In genomic region chr7:105574537-105574936, GRCm38 (mm10) we compare ENCODE assay signal across 17 mouse cellular contexts. TPM values are rescaled to one million over a fixed set of nuclear protein-coding genes. Genes with fewer than 3 reads are reported as not detected.
DNase-seq lines count a peak whose midpoint lies in the region; ATAC-seq and TF ChIP-seq lines count a peak whose summit lies in the region.
"Had no signal": no experiment of that assay in that cellular context is flagged by ENCODE, and none has a peak within 500 bp of the region (broad histone marks: within the 10 kb centered on the region; RNA-seq: fewer than 3 reads in every experiment).

No protein-coding gene starts in this region.

- H3K9me3 ChIP-seq in neural tube, embryonic 13.5 days = no peaks in the 10 kb centered on the region
- H3K9me3 ChIP-seq in neural tube, embryonic 15.5 days (replicated peaks) = no peaks in the 10 kb centered on the region
- H3K9me3 ChIP-seq: embryonic facial prominence, embryonic 10.5 days; heart, embryonic 15.5 days; hindbrain, embryonic 13.5 days had no signal

- no peak overlapping the region for H3K4me3 ChIP-seq in cerebellum, adult 2 months (replicated peaks; ENCODE audit: insufficient read depth, low read depth, low read length)
- no peak overlapping the region for H3K4me3 ChIP-seq in neural tube, embryonic 13.5 days
- H3K4me3 ChIP-seq in neural tube, embryonic 15.5 days (replicated peaks) = no peak overlapping the region
- H3K4me3 ChIP-seq: embryonic facial prominence, embryonic 10.5 days; heart, adult 2 months; heart, embryonic 15.5 days; hindbrain, embryonic 13.5 days had no signal

- 0 out of 2 replicates have a peak overlapping the region, but pooled peaks have one; percentile 12 for H3K9ac ChIP-seq in neural tube, embryonic 13.5 days
- no peak overlapping the region for H3K9ac ChIP-seq in neural tube, embryonic 15.5 days (replicated peaks)
- H3K9ac ChIP-seq: heart, embryonic 15.5 days; hindbrain, embryonic 13.5 days had no signal

- 41% methylated on average over 4 of the region's 4 CpGs for WGBS in cerebellum, adult 2 months
- 73% methylated on average over 4 of the region's 4 CpGs for WGBS in neural tube, embryonic 13.5 days
- WGBS in neural tube, embryonic 15.5 days = 77% methylated on average over 4 of the region's 4 CpGs

- no peak overlapping the region for H3K4me2 ChIP-seq in neural tube, embryonic 13.5 days
- H3K4me2 ChIP-seq in neural tube, embryonic 15.5 days = no peak overlapping the region
- H3K4me2 ChIP-seq: heart, embryonic 11.5 days; heart, embryonic 15.5 days; hindbrain, embryonic 13.5 days had no signal

- no peaks in the 10 kb centered on the region for H3K27me3 ChIP-seq in cerebellum, adult 2 months (ENCODE audit: control insufficient read depth, insufficient read depth, low read length)
- H3K27me3 ChIP-seq in neural tube, embryonic 13.5 days = no peaks in the 10 kb centered on the region
- H3K27me3 ChIP-seq in neural tube, embryonic 15.5 days (replicated peaks) = no peaks in the 10 kb centered on the region
- H3K27me3 ChIP-seq: heart, embryonic 15.5 days; hindbrain, embryonic 13.5 days had no signal

- no peak for TF ChIP-seq CTCF in cerebellum, adult 2 months (IDR thresholded peaks at IDR 0.05; ENCODE audit: borderline replicate concordance, insufficient read depth, low read depth, low read length)

- peaks cover 51% of the 10 kb centered on the region for H3K4me1 ChIP-seq in cerebellum, adult 2 months (ENCODE audit: control insufficient read depth, insufficient read depth, low read length)
- H3K4me1 ChIP-seq in neural tube, embryonic 13.5 days (replicated peaks) = peaks cover 97% of the 10 kb centered on the region
- peaks cover 83% of the 10 kb centered on the region for H3K4me1 ChIP-seq in neural tube, embryonic 15.5 days

- peaks cover 32% of the 10 kb centered on the region for H3K36me3 ChIP-seq in neural tube, embryonic 13.5 days
- H3K36me3 ChIP-seq in neural tube, embryonic 15.5 days = peaks cover 20% of the 10 kb centered on the region

- TF ChIP-seq POLR2A in cerebellum, adult 2 months (IDR thresholded peaks at IDR 0.05; ENCODE audit: borderline replicate concordance, insufficient read depth, low read length) = no peak

- DNase-seq in cerebellum, adult 2 months = peak; percentile 36 to 37
- DNase-seq in cerebellum, postnatal 36 days = no peak
- no peak for DNase-seq in frontal cortex, postnatal 10 days (ENCODE audit: low spot score in 2 of 2)
- no peak for DNase-seq in embryo, embryonic 10 days (ENCODE audit: low spot score)
- DNase-seq: adrenal gland, postnatal 10 days; gastrocnemius, postnatal 14 days; heart, adult 2 months; heart, postnatal 14 days had no signal

- peak; percentile 24; the same call in 1 of the 2 replicates for ATAC-seq in frontal cortex, adult (ENCODE audit: low TSS enrichment)
- no peak for ATAC-seq in neural tube, embryonic 13.5 days (ENCODE audit: low read depth)
- no peak for ATAC-seq in neural tube, embryonic 15.5 days (ENCODE audit: low FRiP score)
- ATAC-seq: forebrain, embryonic 14.5 days; hindbrain, postnatal 0 days had no signal

- H3K27ac ChIP-seq in cerebellum, adult 2 months (ENCODE audit: insufficient read depth, low read length) = peak overlapping the region; percentile 57; the same call in 1 of the 2 replicates
- H3K27ac ChIP-seq in neural tube, embryonic 13.5 days (replicated peaks) = no peak overlapping the region
- no peak overlapping the region for H3K27ac ChIP-seq in neural tube, embryonic 15.5 days (replicated peaks)
- H3K27ac ChIP-seq: embryonic facial prominence, embryonic 10.5 days; heart, adult 2 months; heart, embryonic 15.5 days; hindbrain, embryonic 13.5 days; hindbrain, postnatal 0 days had no signal

RNA-seq across cellular contexts. Expression of gene Apbb1, which starts 6.9 kb away (rescaled TPM):
- polyA plus RNA-seq in cerebellum, adult 2 months (2012; rRNA removed) = 441 and 475 TPM in 2 replicates
- 206 and 248 TPM in 2 replicates for polyA plus RNA-seq in neural tube, embryonic 13.5 days (2015; fragmentation: Nextera tagmentation; extraction: Ambion mirVana)
- polyA plus RNA-seq in neural tube, embryonic 15.5 days (2015; fragmentation: Nextera tagmentation; extraction: Ambion mirVana) = 248 and 299 TPM in 2 replicates

RNA-seq across cellular contexts. Expression of gene Smpd1, which starts 20.4 kb away (rescaled TPM):
- 102 and 108 TPM in 2 replicates for polyA plus RNA-seq in cerebellum, adult 2 months (2012; rRNA removed)
- 62.0 and 71.4 TPM in 2 replicates for polyA plus RNA-seq in neural tube, embryonic 13.5 days (2015; fragmentation: Nextera tagmentation; extraction: Ambion mirVana)
- 83.2 and 91.4 TPM in 2 replicates for polyA plus RNA-seq in neural tube, embryonic 15.5 days (2015; fragmentation: Nextera tagmentation; extraction: Ambion mirVana)

RNA-seq across cellular contexts. Expression of gene Hpx, which starts 25.4 kb away (rescaled TPM):
- 0.60 and 0.61 TPM in 2 replicates for polyA plus RNA-seq in cerebellum, adult 2 months (2012; rRNA removed)
- 0.21 and 0.26 TPM in 2 replicates for polyA plus RNA-seq in neural tube, embryonic 13.5 days (2015; fragmentation: Nextera tagmentation; extraction: Ambion mirVana)
- 0.36 and 0.59 TPM in 2 replicates for polyA plus RNA-seq in neural tube, embryonic 15.5 days (2015; fragmentation: Nextera tagmentation; extraction: Ambion mirVana)
- polyA plus RNA-seq: forebrain, embryonic 14.5 days; hindbrain, postnatal 0 days had no signal

RNA-seq across cellular contexts. Expression of gene Trim3, which starts 58.8 kb away (rescaled TPM):
- 332 and 385 TPM in 2 replicates for polyA plus RNA-seq in cerebellum, adult 2 months (2012; rRNA removed)
- polyA plus RNA-seq in neural tube, embryonic 13.5 days (2015; fragmentation: Nextera tagmentation; extraction: Ambion mirVana) = 84.1 and 85.4 TPM in 2 replicates
- 91.6 and 107 TPM in 2 replicates for polyA plus RNA-seq in neural tube, embryonic 15.5 days (2015; fragmentation: Nextera tagmentation; extraction: Ambion mirVana)

Comparison
In these comparisons a context has a peak if more than half of its experiments do, and no peak if none do; other contexts are left out.
1. DNase-seq: peak in cerebellum, adult 2 months (2 of 2); none in cerebellum, postnatal 36 days (0 of 2), frontal cortex, postnatal 10 days (0 of 2) and embryo, embryonic 10 days (single experiment).